Mouse (Mus musculus): ENCODE measurements at regions not wholly inside any gene's neighbourhood (a gene's known extent, or its start where the extent isn't known, plus 50 kb on each side); places are given as distances from the start of the nearest gene placed in this dataset.
A peak's percentile ranks its signal among the peaks of the same experiment; 100 is the strongest.

DNA sequence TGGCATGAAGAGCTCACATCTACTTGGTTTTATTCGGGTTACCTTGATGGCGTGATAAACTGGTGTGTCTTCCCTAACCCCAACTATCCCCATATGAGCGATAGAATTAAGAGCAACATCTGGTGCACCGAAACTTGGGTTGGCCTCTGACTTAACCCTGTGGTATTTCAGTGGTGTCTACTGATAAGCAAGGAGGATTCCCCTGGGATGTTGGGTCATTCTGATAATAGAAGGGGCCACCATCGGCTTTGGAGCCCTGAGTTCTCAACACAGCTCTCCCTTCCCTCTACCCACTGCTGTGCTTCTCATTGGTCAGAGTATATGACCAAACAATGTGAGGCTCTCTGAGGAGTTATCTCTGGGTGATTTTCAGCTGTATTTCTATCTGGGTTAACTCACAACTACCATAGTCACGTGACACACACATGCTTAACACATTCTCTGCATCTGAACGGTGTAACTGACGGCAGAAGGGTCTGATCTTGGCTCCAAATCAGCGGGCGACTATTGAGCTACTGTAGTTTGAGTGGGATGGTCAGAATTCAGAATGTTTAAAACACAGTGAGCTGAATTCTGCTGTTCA lies 212.8 kb upstream of the Prox1 start:
- no peaks in the 10 kb centered on the region for H3K9me3 ChIP-seq (ENCODE audit: control insufficient read depth, low read length)
- no peak overlapping the region for H3K4me3 ChIP-seq (replicated peaks; ENCODE audit: low read depth, low read length)
- 0 out of 2 replicates have a peak, but pooled peaks cover 7% of the 10 kb centered on the region for H3K4me1 ChIP-seq (ENCODE audit: control insufficient read depth, insufficient read depth, low read length)
- no peak for ATAC-seq (ENCODE audit: low FRiP score, low TSS enrichment)
- no peak overlapping the region for H3K27ac ChIP-seq (replicated peaks; ENCODE audit: low read depth, low read length)
- no peak overlapping the region for H3K9ac ChIP-seq (replicated peaks; ENCODE audit: low read length)
- H3K27me3 ChIP-seq (ENCODE audit: control insufficient read depth, insufficient read depth, low read length), result no peaks in the 10 kb centered on the region; the same call in 1 of the 2 replicates
- 88% methylated on average over 10 of the region's 10 CpGs for WGBS
- H3K36me3 ChIP-seq (ENCODE audit: control insufficient read depth, insufficient read depth, low read length), result no peaks in the 10 kb centered on the region
- H3K4me2 ChIP-seq (ENCODE audit: low read length), result no peak overlapping the region
- DNase-seq, result no peak

GRCm38 (mm10) chr1:190380151-190380550 lies 209.6 kb upstream of the Prox1 start:
- Histone ChIP-seq H3K4me2 (ENCODE audit: low read length) (no peak overlapping the region), H3K27ac (replicated peaks; ENCODE audit: low read depth, low read length) (no peak overlapping the region), H3K9me3 (ENCODE audit: control insufficient read depth, low read length) (no peaks in the 10 kb centered on the region), H3K4me1 (ENCODE audit: control insufficient read depth, insufficient read depth, low read length) (peaks cover 13% of the 10 kb centered on the region), H3K9ac (replicated peaks; ENCODE audit: low read length) (no peak overlapping the region), H3K27me3 (ENCODE audit: control insufficient read depth, insufficient read depth, low read length) (no peaks in the 10 kb centered on the region; the same call in 1 of the 2 replicates), H3K4me3 (replicated peaks; ENCODE audit: low read depth, low read length) (no peak overlapping the region), H3K36me3 (ENCODE audit: control insufficient read depth, insufficient read depth, low read length) (no peaks in the 10 kb centered on the region)
- WGBS, result 33% methylated on average over 10 of the region's 10 CpGs
- ATAC-seq (ENCODE audit: low FRiP score, low TSS enrichment), result peak; percentile 46; the same call in 1 of the 2 replicates
- DNase-seq, result peak; percentile 51

DNA sequence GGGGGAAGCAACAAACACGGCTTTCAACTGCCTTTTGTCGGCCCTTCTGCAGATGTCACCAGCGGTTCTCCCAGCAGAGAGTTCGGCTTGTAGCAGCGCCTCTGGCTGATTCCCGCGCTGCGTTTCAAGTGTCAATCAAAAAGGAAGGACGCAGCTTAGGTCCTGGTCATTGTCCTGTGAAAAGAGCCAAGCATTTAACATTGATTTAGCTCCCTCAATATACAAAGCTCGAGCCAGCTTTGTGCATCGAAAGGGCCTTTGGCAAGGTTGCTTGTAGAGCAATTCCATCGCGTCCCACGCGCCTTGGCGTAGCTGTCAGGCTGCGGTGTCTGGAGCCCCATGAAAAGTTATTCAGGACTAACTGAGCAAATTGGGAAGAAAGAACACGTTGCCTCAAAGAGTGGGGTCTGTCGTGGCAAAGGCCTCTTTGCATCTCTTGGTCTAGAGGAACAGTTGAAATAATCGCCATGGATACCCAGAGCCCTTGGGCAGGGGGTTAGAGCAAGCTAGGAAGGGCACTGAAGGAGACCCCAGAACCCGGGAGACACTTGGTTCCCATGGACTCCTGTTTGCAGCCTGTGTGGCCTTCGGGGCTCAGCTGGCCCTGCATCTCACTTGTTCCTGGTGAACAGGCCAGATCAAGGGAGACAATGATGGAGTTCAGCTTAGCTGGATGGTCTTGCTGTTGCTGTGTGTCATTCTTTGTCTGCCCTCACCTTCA lies 204.8 kb upstream of the Prox1 start:
- 8% methylated on average over 22 of the region's 22 CpGs for WGBS
- H3K4me3 ChIP-seq (replicated peaks; ENCODE audit: low read depth, low read length), result no peak overlapping the region
- H3K9ac ChIP-seq (replicated peaks; ENCODE audit: low read length), result no peak overlapping the region
- peak; percentile 77 for DNase-seq
- H3K4me2 ChIP-seq (ENCODE audit: low read length), result peak overlapping the region; percentile 41
- H3K36me3 ChIP-seq (ENCODE audit: control insufficient read depth, insufficient read depth, low read length), result no peaks in the 10 kb centered on the region
- H3K9me3 ChIP-seq (ENCODE audit: control insufficient read depth, low read length), result no peaks in the 10 kb centered on the region
- no peak overlapping the region; the same call in 1 of the 2 replicates for H3K27ac ChIP-seq (replicated peaks; ENCODE audit: low read depth, low read length)
- peaks cover 20% of the 10 kb centered on the region for H3K4me1 ChIP-seq (ENCODE audit: control insufficient read depth, insufficient read depth, low read length)
- H3K27me3 ChIP-seq (ENCODE audit: control insufficient read depth, insufficient read depth, low read length), result no peaks in the 10 kb centered on the region
- peak; percentile 31; the same call in 1 of the 2 replicates for ATAC-seq (ENCODE audit: low FRiP score, low TSS enrichment)

GRCm38 (mm10) chr1:190374270-190374669 lies 203.8 kb upstream of the Prox1 start:
- Histone ChIP-seq H3K36me3 (ENCODE audit: control insufficient read depth, insufficient read depth, low read length) (no peaks in the 10 kb centered on the region), H3K4me3 (replicated peaks; ENCODE audit: low read depth, low read length) (no peak overlapping the region), H3K27me3 (ENCODE audit: control insufficient read depth, insufficient read depth, low read length) (no peaks in the 10 kb centered on the region), H3K9me3 (ENCODE audit: control insufficient read depth, low read length) (no peaks in the 10 kb centered on the region), H3K27ac (replicated peaks; ENCODE audit: low read depth, low read length) (no peak overlapping the region), H3K4me2 (ENCODE audit: low read length) (no peak overlapping the region), H3K4me1 (ENCODE audit: control insufficient read depth, insufficient read depth, low read length) (peaks cover 15% of the 10 kb centered on the region), H3K9ac (replicated peaks; ENCODE audit: low read length) (no peak overlapping the region)
- no peak for ATAC-seq (ENCODE audit: low FRiP score, low TSS enrichment)
- WGBS, result 17% methylated on average over 3 of the region's 3 CpGs
- DNase-seq, result peak; percentile 38

- Histone ChIP-seq H3K27ac (replicated peaks; ENCODE audit: low read depth, low read length) (no peak overlapping the region), H3K4me2 (ENCODE audit: low read length) (no peak overlapping the region), H3K9ac (replicated peaks; ENCODE audit: low read length) (no peak overlapping the region), H3K27me3 (ENCODE audit: control insufficient read depth, insufficient read depth, low read length) (no peaks in the 10 kb centered on the region), H3K4me3 (replicated peaks; ENCODE audit: low read depth, low read length) (no peak overlapping the region), H3K9me3 (ENCODE audit: control insufficient read depth, low read length) (no peaks in the 10 kb centered on the region), H3K36me3 (ENCODE audit: control insufficient read depth, insufficient read depth, low read length) (no peaks in the 10 kb centered on the region), H3K4me1 (ENCODE audit: control insufficient read depth, insufficient read depth, low read length) (no peaks in the 10 kb centered on the region)
- ATAC-seq (ENCODE audit: low FRiP score, low TSS enrichment) (no peak), DNase-seq (no peak)
- WGBS, result 64% methylated on average over 8 of the region's 8 CpGs
These were observed 196.1 kb upstream of the Prox1 start for GRCm38 (mm10) chr1:190366631-190367030.

GRCm38 (mm10) chr1:190365126-190365525 lies 194.6 kb upstream of the Prox1 start:
- Histone ChIP-seq H3K27ac (replicated peaks; ENCODE audit: low read depth, low read length) (no peak overlapping the region), H3K9ac (replicated peaks; ENCODE audit: low read length) (no peak overlapping the region), H3K4me2 (ENCODE audit: low read length) (no peak overlapping the region), H3K4me3 (replicated peaks; ENCODE audit: low read depth, low read length) (no peak overlapping the region), H3K9me3 (ENCODE audit: control insufficient read depth, low read length) (no peaks in the 10 kb centered on the region), H3K36me3 (ENCODE audit: control insufficient read depth, insufficient read depth, low read length) (no peaks in the 10 kb centered on the region), H3K4me1 (ENCODE audit: control insufficient read depth, insufficient read depth, low read length) (no peaks in the 10 kb centered on the region), H3K27me3 (ENCODE audit: control insufficient read depth, insufficient read depth, low read length) (no peaks in the 10 kb centered on the region)
- 90% methylated on average over 11 of the region's 11 CpGs for WGBS
- DNase-seq (no peak), ATAC-seq (ENCODE audit: low FRiP score, low TSS enrichment) (no peak)

DNA sequence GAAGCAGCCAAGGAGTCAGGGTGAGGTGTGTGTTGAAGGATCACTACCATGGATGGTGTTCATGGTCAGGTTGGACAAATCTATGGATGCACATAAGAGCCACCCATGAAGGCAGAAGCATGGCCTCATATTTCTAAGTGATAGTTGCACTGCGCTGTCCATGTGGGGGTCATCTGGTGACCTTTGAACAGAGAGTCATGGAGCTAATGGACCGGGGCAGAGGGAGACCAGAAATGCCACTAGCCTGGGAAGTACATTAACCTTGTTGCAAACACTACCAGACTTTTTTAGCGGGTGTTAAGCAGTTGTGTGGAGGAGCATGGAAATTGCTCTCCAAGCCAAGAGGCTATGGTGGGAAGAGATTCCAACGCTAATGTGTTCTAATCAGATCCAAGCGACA lies 190.1 kb upstream of the Prox1 start:
- 95% methylated on average over 5 of the region's 5 CpGs for WGBS
- no peaks in the 10 kb centered on the region for H3K9me3 ChIP-seq (ENCODE audit: control insufficient read depth, low read length)
- H3K4me2 ChIP-seq (ENCODE audit: low read length), result no peak overlapping the region
- no peak overlapping the region for H3K9ac ChIP-seq (replicated peaks; ENCODE audit: low read length)
- ATAC-seq (ENCODE audit: low FRiP score, low TSS enrichment) (no peak), DNase-seq (no peak)
- H3K36me3 ChIP-seq (ENCODE audit: control insufficient read depth, insufficient read depth, low read length), result no peaks in the 10 kb centered on the region
- no peaks in the 10 kb centered on the region for H3K4me1 ChIP-seq (ENCODE audit: control insufficient read depth, insufficient read depth, low read length)
- H3K27me3 ChIP-seq (ENCODE audit: control insufficient read depth, insufficient read depth, low read length), result no peaks in the 10 kb centered on the region
- no peak overlapping the region for H3K4me3 ChIP-seq (replicated peaks; ENCODE audit: low read depth, low read length)
- no peak overlapping the region for H3K27ac ChIP-seq (replicated peaks; ENCODE audit: low read depth, low read length)

- Histone ChIP-seq H3K36me3 (ENCODE audit: control insufficient read depth, insufficient read depth, low read length) (no peaks in the 10 kb centered on the region), H3K9me3 (ENCODE audit: control insufficient read depth, low read length) (no peaks in the 10 kb centered on the region), H3K27ac (replicated peaks; ENCODE audit: low read depth, low read length) (no peak overlapping the region), H3K4me3 (replicated peaks; ENCODE audit: low read depth, low read length) (no peak overlapping the region), H3K4me2 (ENCODE audit: low read length) (no peak overlapping the region), H3K4me1 (ENCODE audit: control insufficient read depth, insufficient read depth, low read length) (no peaks in the 10 kb centered on the region), H3K27me3 (ENCODE audit: control insufficient read depth, insufficient read depth, low read length) (no peaks in the 10 kb centered on the region), H3K9ac (replicated peaks; ENCODE audit: low read length) (no peak overlapping the region)
- no peak for ATAC-seq (ENCODE audit: low FRiP score, low TSS enrichment)
- DNase-seq, result no peak
- WGBS, result 85% methylated on average over 5 of the region's 5 CpGs
These were observed 187.3 kb upstream of the Prox1 start for GRCm38 (mm10) chr1:190357779-190358178.

GRCm38 (mm10) chr1:190347610-190348009 lies 177.1 kb upstream of the Prox1 start:
- Histone ChIP-seq H3K27ac (replicated peaks; ENCODE audit: low read depth, low read length) (no peak overlapping the region), H3K36me3 (ENCODE audit: control insufficient read depth, insufficient read depth, low read length) (no peaks in the 10 kb centered on the region), H3K4me1 (ENCODE audit: control insufficient read depth, insufficient read depth, low read length) (no peaks in the 10 kb centered on the region), H3K4me2 (ENCODE audit: low read length) (no peak overlapping the region), H3K27me3 (ENCODE audit: control insufficient read depth, insufficient read depth, low read length) (no peaks in the 10 kb centered on the region), H3K9ac (replicated peaks; ENCODE audit: low read length) (no peak overlapping the region), H3K9me3 (ENCODE audit: control insufficient read depth, low read length) (no peaks in the 10 kb centered on the region), H3K4me3 (replicated peaks; ENCODE audit: low read depth, low read length) (no peak overlapping the region)
- DNase-seq (no peak), ATAC-seq (ENCODE audit: low FRiP score, low TSS enrichment) (no peak)
- 75% methylated on average over 5 of the region's 5 CpGs for WGBS
